8 mouse cellular contexts compared by ENCODE assay signal in genomic region chr10:80744262-80744661, GRCm38 (mm10). TPM values are rescaled to one million over a fixed set of nuclear protein-coding genes. Genes with fewer than 3 reads are reported as not detected.
DNase-seq lines count a peak whose midpoint lies in the region; ATAC-seq and TF ChIP-seq lines count a peak whose summit lies in the region.

No protein-coding gene starts in this region.

- ATAC-seq in hindbrain, postnatal 0 days: no peak
- ATAC-seq in kidney, postnatal 0 days (replicated peaks; ENCODE audit: low FRiP score, low read depth): no peak
- ATAC-seq in midbrain, embryonic 11.5 days (ENCODE audit: low FRiP score): no peak

- no peak for TF ChIP-seq CTCF in hindbrain, postnatal 0 days (IDR thresholded peaks at IDR 0.05; ENCODE audit: low read depth)
- no peak for TF ChIP-seq CTCF in bone marrow macrophage, adult 2 months (IDR thresholded peaks at IDR 0.05; ENCODE audit: low read depth, low read length)
- no peak for TF ChIP-seq CTCF in kidney, postnatal 0 days (IDR thresholded peaks at IDR 0.05; ENCODE audit: low read depth)

- DNase-seq in hindbrain, embryonic 10.5 days (ENCODE audit: low spot score): peak; percentile 9
- no peak for DNase-seq in hindbrain, postnatal 0 days (ENCODE audit: low spot score)
- peak; percentile 77 for DNase-seq in kidney, postnatal 0 days (ENCODE audit: low spot score)
- no peak for DNase-seq in midbrain, embryonic 11.5 days (ENCODE audit: low spot score, missing footprints)
- DNase-seq in left cerebral cortex, postnatal 36 days (ENCODE audit: low spot score in 2 of 2): no peak
- no peak for DNase-seq in frontal cortex, adult 2 months (ENCODE audit: extremely low spot score in 1 of 2, low spot score in 1 of 2)

- H3K36me3 ChIP-seq in hindbrain, embryonic 10.5 days: peaks cover 10% of the 10 kb centered on the region; the same call in 1 of the 2 replicates
- no peaks in the 10 kb centered on the region for H3K36me3 ChIP-seq in hindbrain, postnatal 0 days (ENCODE audit: insufficient read depth, low read length)
- H3K36me3 ChIP-seq in kidney, postnatal 0 days (ENCODE audit: insufficient read depth, low read length): no peaks in the 10 kb centered on the region
- H3K36me3 ChIP-seq in macrophage (ENCODE audit: inconsistent target): no peaks in the 10 kb centered on the region
- no peaks in the 10 kb centered on the region for H3K36me3 ChIP-seq in midbrain, embryonic 11.5 days (ENCODE audit: control insufficient read depth, insufficient read depth, low read length)

- H3K9me3 ChIP-seq in hindbrain, embryonic 10.5 days: no peaks in the 10 kb centered on the region
- H3K9me3 ChIP-seq in hindbrain, postnatal 0 days (ENCODE audit: low read length): no peaks in the 10 kb centered on the region
- no peaks in the 10 kb centered on the region for H3K9me3 ChIP-seq in kidney, postnatal 0 days (replicated peaks; ENCODE audit: low read length)
- no peaks in the 10 kb centered on the region for H3K9me3 ChIP-seq in midbrain, embryonic 11.5 days (ENCODE audit: control insufficient read depth, low read length)

- H3K9ac ChIP-seq in hindbrain, postnatal 0 days (replicated peaks; ENCODE audit: low read length): no peak overlapping the region
- H3K9ac ChIP-seq in kidney, postnatal 0 days (ENCODE audit: low read depth, low read length): no peak overlapping the region
- no peak overlapping the region for H3K9ac ChIP-seq in midbrain, embryonic 11.5 days (ENCODE audit: low read length)

- H3K27ac ChIP-seq in hindbrain, embryonic 10.5 days: no peak overlapping the region
- no peak overlapping the region for H3K27ac ChIP-seq in hindbrain, postnatal 0 days
- H3K27ac ChIP-seq in bone marrow macrophage, adult 2 months (ENCODE audit: insufficient read depth, low read depth, low read length): peak overlapping the region; percentile 26
- H3K27ac ChIP-seq in kidney, postnatal 0 days: no peak overlapping the region
- peak overlapping the region; percentile 10; the same call in 1 of the 2 replicates for H3K27ac ChIP-seq in macrophage
- H3K27ac ChIP-seq in midbrain, embryonic 11.5 days (ENCODE audit: low read depth, low read length): no peak overlapping the region

- H3K27me3 ChIP-seq in hindbrain, embryonic 10.5 days (ENCODE audit: insufficient read depth, poor library complexity, severe bottlenecking): no peaks in the 10 kb centered on the region
- no peaks in the 10 kb centered on the region for H3K27me3 ChIP-seq in hindbrain, postnatal 0 days (ENCODE audit: insufficient read depth, low read length)
- H3K27me3 ChIP-seq in kidney, postnatal 0 days (ENCODE audit: insufficient read depth, low read length): no peaks in the 10 kb centered on the region
- H3K27me3 ChIP-seq in midbrain, embryonic 11.5 days (ENCODE audit: control insufficient read depth, insufficient read depth, low read length): no peaks in the 10 kb centered on the region

- WGBS in hindbrain, embryonic 10.5 days: 43% methylated on average over 5 of the region's 5 CpGs
- WGBS in hindbrain, postnatal 0 days: 44% methylated on average over 5 of the region's 5 CpGs
- WGBS in kidney, postnatal 0 days: 41% methylated on average over 5 of the region's 5 CpGs
- 47% methylated on average over 3 of the region's 5 CpGs for WGBS in macrophage (ENCODE audit: missing documents)
- WGBS in midbrain, embryonic 11.5 days: 43% methylated on average over 5 of the region's 5 CpGs

- peak overlapping the region; percentile 9; the same call in 1 of the 2 replicates for H3K4me3 ChIP-seq in hindbrain, embryonic 10.5 days
- no peak overlapping the region for H3K4me3 ChIP-seq in hindbrain, postnatal 0 days (ENCODE audit: low read length)
- H3K4me3 ChIP-seq in bone marrow macrophage, adult 2 months (ENCODE audit: insufficient read depth, low read length): no peak overlapping the region
- no peak overlapping the region for H3K4me3 ChIP-seq in kidney, postnatal 0 days (replicated peaks; ENCODE audit: low read depth, low read length)
- H3K4me3 ChIP-seq in macrophage (ENCODE audit: inconsistent target): no peak overlapping the region
- H3K4me3 ChIP-seq in midbrain, embryonic 11.5 days (ENCODE audit: low read depth, low read length): no peak overlapping the region

- H3K79me2 ChIP-seq in macrophage (ENCODE audit: inconsistent target): peaks cover 28% of the 10 kb centered on the region

- H3K4me1 ChIP-seq in hindbrain, embryonic 10.5 days (replicated peaks): peaks cover 33% of the 10 kb centered on the region
- peaks cover 15% of the 10 kb centered on the region for H3K4me1 ChIP-seq in hindbrain, postnatal 0 days (ENCODE audit: insufficient read depth, low read length)
- H3K4me1 ChIP-seq in bone marrow macrophage, adult 2 months (ENCODE audit: control insufficient read depth, insufficient read depth, low read length): peaks cover 18% of the 10 kb centered on the region
- peaks cover 18% of the 10 kb centered on the region for H3K4me1 ChIP-seq in kidney, postnatal 0 days (replicated peaks; ENCODE audit: insufficient read depth, low read length)
- H3K4me1 ChIP-seq in midbrain, embryonic 11.5 days (ENCODE audit: control insufficient read depth, insufficient read depth, low read length): peaks cover 17% of the 10 kb centered on the region

- intact Hi-C loops in left cerebral cortex, postnatal 36 days (cut with DNase I): no loop called here

- no peak overlapping the region for H3K4me2 ChIP-seq in hindbrain, postnatal 0 days (ENCODE audit: low read depth, low read length)
- H3K4me2 ChIP-seq in kidney, postnatal 0 days (ENCODE audit: low read length): no peak overlapping the region
- no peak overlapping the region for H3K4me2 ChIP-seq in midbrain, embryonic 11.5 days

- no peak for TF ChIP-seq POLR2A in bone marrow macrophage, adult 2 months (IDR thresholded peaks at IDR 0.05; ENCODE audit: borderline replicate concordance, low read depth, low read length)

RNA-seq across cellular contexts. Expression of gene Ap3d1, which starts 2.2 kb away (rescaled TPM):
- 59.9 and 65.8 TPM in 2 replicates for polyA plus RNA-seq in hindbrain, embryonic 10.5 days (2016; fragmentation: Nextera tagmentation; extraction: Ambion mirVana)
- total RNA-seq in hindbrain, postnatal 0 days (2014; rRNA removed): 195 and 201 TPM in 2 replicates
- 99.2 and 99.7 TPM in 2 replicates for polyA plus RNA-seq in hindbrain, postnatal 0 days (2015; fragmentation: Nextera tagmentation; extraction: Ambion mirVana)
- polyA plus RNA-seq in bone marrow macrophage, adult 2 months (2012; ENCODE audit: insufficient read depth, insufficient read length, missing spikeins): 121 and 129 TPM in 2 replicates
- 54.2 and 58.3 TPM in 2 replicates for polyA plus RNA-seq in kidney, postnatal 0 days (2015; fragmentation: Nextera tagmentation; extraction: Ambion mirVana)
- 100 to 1,000 TPM; 215 to 616 (median 362) TPM for total RNA-seq in macrophage (2018; cell fraction: chromatin; rRNA removed)
- 100 to 1,000 TPM in 12 of 26 experiments, 10 to 100 TPM in 14; 69.8 to 127 (median 94.9) TPM for total RNA-seq in macrophage (2018; cell fraction: cytosol; rRNA removed)
- 100 to 1,000 TPM; 117 to 321 (median 197) TPM for total RNA-seq in macrophage (2018; cell fraction: nucleus; rRNA removed)
- 92.5 to 126 TPM (median 111 TPM) in 3 replicates for polyA plus RNA-seq in macrophage (2018)
- polyA plus RNA-seq in midbrain, embryonic 11.5 days (2014; fragmentation: Nextera tagmentation; extraction: Ambion mirVana): 63.2 and 68.4 TPM in 2 replicates
- total RNA-seq in left cerebral cortex, postnatal 36 days (2021): 100 to 1,000 TPM; 133 to 160 TPM
- polyA plus RNA-seq in frontal cortex, adult 2 months (2012; rRNA removed): 161 and 170 TPM in 2 replicates

RNA-seq across cellular contexts. Expression of gene Dot1l, which starts 10.7 kb away (rescaled TPM):
- 20.3 and 22.8 TPM in 2 replicates for polyA plus RNA-seq in hindbrain, embryonic 10.5 days (2016; fragmentation: Nextera tagmentation; extraction: Ambion mirVana)
- 27.2 and 27.7 TPM in 2 replicates for total RNA-seq in hindbrain, postnatal 0 days (2014; rRNA removed)
- 10.3 and 12.6 TPM in 2 replicates for polyA plus RNA-seq in hindbrain, postnatal 0 days (2015; fragmentation: Nextera tagmentation; extraction: Ambion mirVana)
- 20.9 and 22.1 TPM in 2 replicates for polyA plus RNA-seq in bone marrow macrophage, adult 2 months (2012; ENCODE audit: insufficient read depth, insufficient read length, missing spikeins)
- 9.7 and 9.9 TPM in 2 replicates for polyA plus RNA-seq in kidney, postnatal 0 days (2015; fragmentation: Nextera tagmentation; extraction: Ambion mirVana)
- total RNA-seq in macrophage (2018; cell fraction: chromatin; rRNA removed): 100 to 1,000 TPM; 133 to 984 (median 197) TPM
- total RNA-seq in macrophage (2018; cell fraction: cytosol; rRNA removed): 10 to 100 TPM; 15.7 to 74.8 (median 21.9) TPM
- 100 to 1,000 TPM in 14 of 26 experiments, 10 to 100 TPM in 12; 57.3 to 320 (median 104) TPM for total RNA-seq in macrophage (2018; cell fraction: nucleus; rRNA removed)
- polyA plus RNA-seq in macrophage (2018): 14.1 to 16.7 TPM (median 15.1 TPM) in 3 replicates
- 15.4 and 18.8 TPM in 2 replicates for polyA plus RNA-seq in midbrain, embryonic 11.5 days (2014; fragmentation: Nextera tagmentation; extraction: Ambion mirVana)
- total RNA-seq in left cerebral cortex, postnatal 36 days (2021): 10 to 100 TPM; 37.2 to 65.0 TPM
- polyA plus RNA-seq in frontal cortex, adult 2 months (2012; rRNA removed): 74.8 and 79.5 TPM in 2 replicates

RNA-seq across cellular contexts. Expression of gene Izumo4, which starts 42.3 kb away (rescaled TPM):
- 13.7 and 18.7 TPM in 2 replicates for polyA plus RNA-seq in hindbrain, embryonic 10.5 days (2016; fragmentation: Nextera tagmentation; extraction: Ambion mirVana)
- 31.1 and 31.6 TPM in 2 replicates for total RNA-seq in hindbrain, postnatal 0 days (2014; rRNA removed)
- 46.7 and 52.2 TPM in 2 replicates for polyA plus RNA-seq in hindbrain, postnatal 0 days (2015; fragmentation: Nextera tagmentation; extraction: Ambion mirVana)
- 11.0 and 25.2 TPM in 2 replicates for polyA plus RNA-seq in bone marrow macrophage, adult 2 months (2012; ENCODE audit: insufficient read depth, insufficient read length, missing spikeins)
- 22.4 and 24.5 TPM in 2 replicates for polyA plus RNA-seq in kidney, postnatal 0 days (2015; fragmentation: Nextera tagmentation; extraction: Ambion mirVana)
- total RNA-seq in macrophage (2018; cell fraction: chromatin; rRNA removed): 10 to 100 TPM in 24 of 26 experiments, 1 to 10 TPM in 2; 6.5 to 49.9 (median 24.1) TPM
- total RNA-seq in macrophage (2018; cell fraction: cytosol; rRNA removed): 1 to 10 TPM; 1.4 to 4.2 (median 2.3) TPM
- total RNA-seq in macrophage (2018; cell fraction: nucleus; rRNA removed): 10 to 100 TPM in 15 of 26 experiments, 1 to 10 TPM in 11; 3.1 to 26.8 (median 11.3) TPM
- 1.9 to 5.5 TPM (median 2.3 TPM) in 3 replicates for polyA plus RNA-seq in macrophage (2018)
- polyA plus RNA-seq in midbrain, embryonic 11.5 days (2014; fragmentation: Nextera tagmentation; extraction: Ambion mirVana): 6.7 and 6.9 TPM in 2 replicates
- total RNA-seq in left cerebral cortex, postnatal 36 days (2021): 10 to 100 TPM; 36.7 to 47.3 TPM
- polyA plus RNA-seq in frontal cortex, adult 2 months (2012; rRNA removed): 99.6 and 108 TPM in 2 replicates

RNA-seq across cellular contexts. Expression of gene Mob3a, which starts 42.5 kb away (rescaled TPM):
- polyA plus RNA-seq in hindbrain, embryonic 10.5 days (2016; fragmentation: Nextera tagmentation; extraction: Ambion mirVana): 68.8 and 77.2 TPM in 2 replicates
- 68.3 and 76.4 TPM in 2 replicates for total RNA-seq in hindbrain, postnatal 0 days (2014; rRNA removed)
- 37.2 and 38.8 TPM in 2 replicates for polyA plus RNA-seq in hindbrain, postnatal 0 days (2015; fragmentation: Nextera tagmentation; extraction: Ambion mirVana)
- polyA plus RNA-seq in bone marrow macrophage, adult 2 months (2012; ENCODE audit: insufficient read depth, insufficient read length, missing spikeins): 53.3 and 53.8 TPM in 2 replicates
- 22.3 and 26.7 TPM in 2 replicates for polyA plus RNA-seq in kidney, postnatal 0 days (2015; fragmentation: Nextera tagmentation; extraction: Ambion mirVana)
- total RNA-seq in macrophage (2018; cell fraction: chromatin; rRNA removed): 10 to 100 TPM; 24.0 to 85.6 (median 50.0) TPM
- total RNA-seq in macrophage (2018; cell fraction: cytosol; rRNA removed): 10 to 100 TPM; 42.5 to 58.5 (median 53.2) TPM
- 10 to 100 TPM; 29.7 to 68.5 (median 43.5) TPM for total RNA-seq in macrophage (2018; cell fraction: nucleus; rRNA removed)
- polyA plus RNA-seq in macrophage (2018): 34.5 to 48.6 TPM (median 44.2 TPM) in 3 replicates
- 50.2 and 52.7 TPM in 2 replicates for polyA plus RNA-seq in midbrain, embryonic 11.5 days (2014; fragmentation: Nextera tagmentation; extraction: Ambion mirVana)
- 10 to 100 TPM; 14.0 TPM for total RNA-seq in left cerebral cortex, postnatal 36 days (2021)
- polyA plus RNA-seq in frontal cortex, adult 2 months (2012; rRNA removed): 9.1 and 10.6 TPM in 2 replicates

RNA-seq across cellular contexts. Expression of gene Sf3a2, which starts 53.7 kb away (rescaled TPM):
- 109 and 119 TPM in 2 replicates for polyA plus RNA-seq in hindbrain, embryonic 10.5 days (2016; fragmentation: Nextera tagmentation; extraction: Ambion mirVana)
- 14.2 and 22.0 TPM in 2 replicates for total RNA-seq in hindbrain, postnatal 0 days (2014; rRNA removed)
- polyA plus RNA-seq in hindbrain, postnatal 0 days (2015; fragmentation: Nextera tagmentation; extraction: Ambion mirVana): 48.7 and 53.2 TPM in 2 replicates
- polyA plus RNA-seq in bone marrow macrophage, adult 2 months (2012; ENCODE audit: insufficient read depth, insufficient read length, missing spikeins): 38.5 and 51.4 TPM in 2 replicates
- 57.1 and 61.9 TPM in 2 replicates for polyA plus RNA-seq in kidney, postnatal 0 days (2015; fragmentation: Nextera tagmentation; extraction: Ambion mirVana)
- total RNA-seq in macrophage (2018; cell fraction: chromatin; rRNA removed): 10 to 100 TPM; 16.2 to 58.3 (median 28.0) TPM
- 10 to 100 TPM; 31.9 to 49.2 (median 40.5) TPM for total RNA-seq in macrophage (2018; cell fraction: cytosol; rRNA removed)
- total RNA-seq in macrophage (2018; cell fraction: nucleus; rRNA removed): 10 to 100 TPM; 19.9 to 37.9 (median 26.5) TPM
- 30.3 to 61.7 TPM (median 44.0 TPM) in 3 replicates for polyA plus RNA-seq in macrophage (2018)
- polyA plus RNA-seq in midbrain, embryonic 11.5 days (2014; fragmentation: Nextera tagmentation; extraction: Ambion mirVana): 92.2 and 104 TPM in 2 replicates
- total RNA-seq in left cerebral cortex, postnatal 36 days (2021): 10 to 100 TPM; 44.3 to 53.0 TPM
- polyA plus RNA-seq in frontal cortex, adult 2 months (2012; rRNA removed): 42.2 and 50.7 TPM in 2 replicates

Comparison
In these comparisons a context has a peak if more than half of its experiments do, and no peak if none do; other contexts are left out.
1. DNase-seq: peak in hindbrain, embryonic 10.5 days (single experiment) and kidney, postnatal 0 days (single experiment); none in hindbrain, postnatal 0 days (single experiment), midbrain, embryonic 11.5 days (single experiment), left cerebral cortex, postnatal 36 days (0 of 2) and frontal cortex, adult 2 months (0 of 2).
2. H3K27ac ChIP-seq: peak in bone marrow macrophage, adult 2 months (single experiment) and macrophage (single experiment); none in hindbrain, embryonic 10.5 days (single experiment), hindbrain, postnatal 0 days (single experiment), kidney, postnatal 0 days (single experiment) and midbrain, embryonic 11.5 days (single experiment).